Mouse (Mus musculus): ENCODE results near the gene Syne1.

DNA sequence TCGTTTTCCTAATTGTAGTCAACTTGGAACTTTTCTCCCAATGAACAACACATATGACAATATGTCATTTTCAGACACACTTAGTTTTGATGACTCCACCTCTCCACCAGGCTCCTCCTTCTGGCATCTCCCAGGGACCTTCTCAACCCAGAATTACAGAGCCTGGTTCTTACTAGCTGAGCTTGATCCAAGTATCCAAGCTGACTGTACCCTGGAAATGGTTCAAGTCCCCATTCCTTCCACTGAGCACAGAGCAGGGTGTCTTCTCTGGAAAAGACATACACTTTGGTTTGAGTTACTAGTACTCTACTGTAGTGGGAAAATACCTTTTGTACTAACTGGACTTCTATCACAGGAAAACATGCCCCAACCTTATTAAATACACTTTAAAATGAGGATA is 197.9 kb downstream of the Syne1 start:
- no peak for TF ChIP-seq CTCF (IDR thresholded peaks at IDR 0.05 in 2 of 3, conservative IDR thresholded peaks at IDR 0.05 in 1 of 3; ENCODE audit: control insufficient read depth in 1 of 3, insufficient read depth in 1 of 3, low read depth in 2 of 3, low read length in 3 of 3, poor library complexity in 1 of 3, severe bottlenecking in 1 of 3)
- TF ChIP-seq EP300 (IDR thresholded peaks at IDR 0.05; ENCODE audit: low read depth in 1 of 2, low read length in 2 of 2): no peak
- TF ChIP-seq MEF2A (IDR thresholded peaks at IDR 0.05; ENCODE audit: extremely low read depth, insufficient replicate concordance, low read depth, low read length, poor library complexity, severe bottlenecking): no peak
- TF ChIP-seq SMC3 (IDR thresholded peaks at IDR 0.05; ENCODE audit: low read depth, low read length): no peak
- no peak for TF ChIP-seq POLR2A (IDR thresholded peaks at IDR 0.05; ENCODE audit: control insufficient read depth in 1 of 2, insufficient read depth in 1 of 2, low read depth in 1 of 2, low read length in 2 of 2, poor library complexity in 1 of 2)
- no peak for TF ChIP-seq MXI1 (IDR thresholded peaks at IDR 0.05; ENCODE audit: low read depth, low read length)

All from MEL (cell line).